Mouse (Mus musculus): ENCODE results near the gene Fcer2a. TPM values are rescaled to one million over a fixed set of nuclear protein-coding genes. Genes with fewer than 3 reads are reported as not detected.

The Fcer2a gene
- polyA plus RNA-seq (2014; fragmentation: Nextera tagmentation; extraction: Ambion mirVana) = 0.18 and 0.32 TPM in 2 replicates

- ATAC-seq (ENCODE audit: insufficient read depth) (no peak), DNase-seq (no peak)
- no peaks in the 10 kb centered on the region for H3K27me3 ChIP-seq (ENCODE audit: insufficient read depth, low read length)
- H3K36me3 ChIP-seq (ENCODE audit: insufficient read depth) = no peaks in the 10 kb centered on the region
- no peak within 1 kb of the TSS for H3K27ac ChIP-seq (ENCODE audit: low read depth)
- WGBS = 86% methylated on average over 3 of the region's 3 CpGs
- H3K4me3 ChIP-seq (ENCODE audit: low read depth, low read length) = no peak within 1 kb of the TSS
- no peak within 1 kb of the TSS for H3K9ac ChIP-seq
- no peaks in the 10 kb centered on the region for H3K4me1 ChIP-seq (ENCODE audit: insufficient read depth)
- no peak for TF ChIP-seq CTCF (IDR thresholded peaks at IDR 0.05; ENCODE audit: low read depth)
- H3K9me3 ChIP-seq (ENCODE audit: low read depth, low read length) = no peaks in the 10 kb centered on the region
- H3K4me2 ChIP-seq = no peak within 1 kb of the TSS
Measured at GRCm38 (mm10) chr8:3694121-3694520, at the start of gene Fcer2a. Gene Fcer2a (minus strand): TSS chr8:3694175.

GRCm38 (mm10) chr8:3736947-3737346 is 43.0 kb upstream of the Fcer2a start:
- Histone ChIP-seq H3K4me2 (no peak overlapping the region), H3K4me3 (ENCODE audit: low read depth, low read length) (no peak overlapping the region), H3K9ac (no peak overlapping the region), H3K9me3 (ENCODE audit: low read depth, low read length) (no peaks in the 10 kb centered on the region), H3K27me3 (ENCODE audit: insufficient read depth, low read length) (no peaks in the 10 kb centered on the region), H3K36me3 (ENCODE audit: insufficient read depth) (no peaks in the 10 kb centered on the region), H3K27ac (ENCODE audit: low read depth) (no peak overlapping the region), H3K4me1 (ENCODE audit: insufficient read depth) (no peaks in the 10 kb centered on the region)
- WGBS = 75% methylated on average over 2 of the region's 2 CpGs
- TF ChIP-seq CTCF (IDR thresholded peaks at IDR 0.05; ENCODE audit: low read depth) = no peak
- no peak for ATAC-seq (ENCODE audit: insufficient read depth)
- no peak for DNase-seq

GRCm38 (mm10) chr8:3735599-3735998 is 41.6 kb upstream of the Fcer2a start:
- no peaks in the 10 kb centered on the region for H3K27me3 ChIP-seq (ENCODE audit: insufficient read depth, low read length)
- H3K4me3 ChIP-seq (ENCODE audit: low read depth, low read length) = no peak overlapping the region
- no peaks in the 10 kb centered on the region for H3K36me3 ChIP-seq (ENCODE audit: insufficient read depth)
- no peak overlapping the region for H3K9ac ChIP-seq
- TF ChIP-seq CTCF (IDR thresholded peaks at IDR 0.05; ENCODE audit: low read depth) = no peak
- DNase-seq (no peak), ATAC-seq (ENCODE audit: insufficient read depth) (no peak)
- no peak overlapping the region for H3K27ac ChIP-seq (ENCODE audit: low read depth)
- WGBS = 76% methylated on average over 2 of the region's 2 CpGs
- H3K4me2 ChIP-seq = no peak overlapping the region
- H3K9me3 ChIP-seq (ENCODE audit: low read depth, low read length) = no peaks in the 10 kb centered on the region
- H3K4me1 ChIP-seq (ENCODE audit: insufficient read depth) = no peaks in the 10 kb centered on the region

GRCm38 (mm10) chr8:3734084-3734483 is 40.1 kb upstream of the Fcer2a start:
- no peaks in the 10 kb centered on the region for H3K36me3 ChIP-seq (ENCODE audit: insufficient read depth)
- no peaks in the 10 kb centered on the region for H3K27me3 ChIP-seq (ENCODE audit: insufficient read depth, low read length)
- H3K4me3 ChIP-seq (ENCODE audit: low read depth, low read length) = no peak overlapping the region
- DNase-seq = no peak
- H3K27ac ChIP-seq (ENCODE audit: low read depth) = no peak overlapping the region
- no peak overlapping the region for H3K4me2 ChIP-seq
- TF ChIP-seq CTCF (IDR thresholded peaks at IDR 0.05; ENCODE audit: low read depth) = no peak
- 40% methylated on average over 1 of the region's 1 CpGs for WGBS
- H3K4me1 ChIP-seq (ENCODE audit: insufficient read depth) = no peaks in the 10 kb centered on the region
- no peak for ATAC-seq (ENCODE audit: insufficient read depth)
- no peaks in the 10 kb centered on the region for H3K9me3 ChIP-seq (ENCODE audit: low read depth, low read length)
- no peak overlapping the region for H3K9ac ChIP-seq

GRCm38 (mm10) chr8:3721041-3721440 is 27.1 kb upstream of the Fcer2a start:
- no peak overlapping the region for H3K4me3 ChIP-seq (ENCODE audit: low read depth, low read length)
- no peak overlapping the region for H3K27ac ChIP-seq (ENCODE audit: low read depth)
- ATAC-seq (ENCODE audit: insufficient read depth) = no peak
- WGBS = 32% methylated on average over 1 of the region's 1 CpGs
- no peak overlapping the region for H3K9ac ChIP-seq
- H3K9me3 ChIP-seq (ENCODE audit: low read depth, low read length) = no peaks in the 10 kb centered on the region
- no peaks in the 10 kb centered on the region for H3K27me3 ChIP-seq (ENCODE audit: insufficient read depth, low read length)
- no peaks in the 10 kb centered on the region for H3K36me3 ChIP-seq (ENCODE audit: insufficient read depth)
- DNase-seq = peak; percentile 40
- H3K4me2 ChIP-seq = no peak overlapping the region
- TF ChIP-seq CTCF (IDR thresholded peaks at IDR 0.05; ENCODE audit: low read depth) = no peak
- no peaks in the 10 kb centered on the region for H3K4me1 ChIP-seq (ENCODE audit: insufficient read depth)

GRCm38 (mm10) chr8:3720551-3720950 is 26.6 kb upstream of the Fcer2a start, which contains the start of gene Clec4g:
Gene Clec4g (minus strand): TSS chr8:3720651.
- no peaks in the 10 kb centered on the region for H3K27me3 ChIP-seq (ENCODE audit: insufficient read depth, low read length)
- H3K4me1 ChIP-seq (ENCODE audit: insufficient read depth) = no peaks in the 10 kb centered on the region
- H3K4me2 ChIP-seq = no peak within 1 kb of the TSS
- no peaks in the 10 kb centered on the region for H3K9me3 ChIP-seq (ENCODE audit: low read depth, low read length)
- no peak within 1 kb of the TSS for H3K27ac ChIP-seq (ENCODE audit: low read depth)
- TF ChIP-seq CTCF (IDR thresholded peaks at IDR 0.05; ENCODE audit: low read depth) = no peak
- ATAC-seq (ENCODE audit: insufficient read depth) (no peak), DNase-seq (no peak)
- H3K9ac ChIP-seq = no peak within 1 kb of the TSS
- no peaks in the 10 kb centered on the region for H3K36me3 ChIP-seq (ENCODE audit: insufficient read depth)
- no peak within 1 kb of the TSS for H3K4me3 ChIP-seq (ENCODE audit: low read depth, low read length)
- 63% methylated on average over 5 of the region's 5 CpGs for WGBS

GRCm38 (mm10) chr8:3718559-3718958 is 24.6 kb upstream of the Fcer2a start:
- WGBS = 13% methylated on average over 14 of the region's 14 CpGs
- Histone ChIP-seq H3K4me2 (no peak overlapping the region), H3K27ac (ENCODE audit: low read depth) (no peak overlapping the region), H3K27me3 (ENCODE audit: insufficient read depth, low read length) (no peaks in the 10 kb centered on the region), H3K9me3 (ENCODE audit: low read depth, low read length) (no peaks in the 10 kb centered on the region), H3K36me3 (ENCODE audit: insufficient read depth) (no peaks in the 10 kb centered on the region), H3K9ac (no peak overlapping the region), H3K4me1 (ENCODE audit: insufficient read depth) (no peaks in the 10 kb centered on the region), H3K4me3 (ENCODE audit: low read depth, low read length) (no peak overlapping the region)
- TF ChIP-seq CTCF (IDR thresholded peaks at IDR 0.05; ENCODE audit: low read depth) = peak; percentile 97
- DNase-seq (peak; percentile 79), ATAC-seq (ENCODE audit: insufficient read depth) (peak; percentile 73)

All from lung, embryonic 14.5 days (tissue).